Mouse (Mus musculus) effector memory CD4-positive, alpha-beta T cell, adult 7 months (primary cell): ENCODE results near the gene Zic5. TPM values are rescaled to one million over a fixed set of nuclear protein-coding genes. Genes with fewer than 3 reads are reported as not detected.

ENCODE experiments used
- polyA plus RNA-seq: library from polyadenylated mRNA; unstranded; fragments of 100-300 nt; shearing (Covaris generic); gene quantifications from one replicate; pipeline ENCODE4 v1.2.1, GENCODE M21; 2017

The Zic5 gene
- 0.39 TPM for polyA plus RNA-seq

GRCm38 (mm10) chr14:122464763-122465741, at the start of gene Zic5:
Zic5 (minus strand) TSS chr14:122465677.

GRCm38 (mm10) chr14:122490441-122491328, 25.2 kb upstream of the Zic5 start, which contains the start of gene Gm10837:
Gm10837 (plus strand) TSS chr14:122490586.

DNA sequence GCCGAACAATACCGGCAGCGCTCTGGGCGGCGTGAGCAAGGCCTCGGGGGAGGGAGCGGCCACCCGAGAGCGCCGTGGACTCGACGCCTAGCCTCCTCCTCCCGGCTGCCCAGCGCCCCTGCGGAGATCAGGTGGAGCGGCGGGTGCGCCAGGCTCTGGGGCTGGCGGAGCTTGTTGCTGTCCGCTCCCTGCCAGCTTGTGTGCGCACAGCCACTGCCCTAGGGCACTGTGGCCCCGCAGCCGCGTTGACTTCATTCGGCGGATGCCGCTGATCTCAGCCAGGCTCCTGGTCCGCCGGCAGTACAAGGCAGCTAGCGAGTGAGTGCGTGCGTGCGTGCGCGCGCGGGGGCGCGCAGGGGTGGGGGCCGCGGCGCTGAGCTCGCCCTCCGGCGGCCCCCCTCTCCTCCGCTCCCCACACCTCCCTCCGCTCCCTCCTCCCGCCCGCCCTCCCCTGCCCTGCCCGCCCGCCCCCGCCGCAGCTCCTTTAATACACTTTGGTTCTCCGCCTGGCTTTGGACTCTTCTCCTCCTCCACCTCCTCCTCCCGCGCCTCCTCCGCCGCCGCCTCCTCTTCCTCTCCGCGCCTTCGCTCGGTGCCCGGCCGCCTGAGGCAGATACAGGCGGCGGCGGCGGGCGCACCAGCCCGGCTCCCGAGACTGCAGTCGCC, 9.5 kb upstream of the Zic5 start, which contains the start of gene Zic2:
Gene Zic2, plus strand, starts transcription at position 545 of the 666 bp plus-strand sequence.

DNA sequence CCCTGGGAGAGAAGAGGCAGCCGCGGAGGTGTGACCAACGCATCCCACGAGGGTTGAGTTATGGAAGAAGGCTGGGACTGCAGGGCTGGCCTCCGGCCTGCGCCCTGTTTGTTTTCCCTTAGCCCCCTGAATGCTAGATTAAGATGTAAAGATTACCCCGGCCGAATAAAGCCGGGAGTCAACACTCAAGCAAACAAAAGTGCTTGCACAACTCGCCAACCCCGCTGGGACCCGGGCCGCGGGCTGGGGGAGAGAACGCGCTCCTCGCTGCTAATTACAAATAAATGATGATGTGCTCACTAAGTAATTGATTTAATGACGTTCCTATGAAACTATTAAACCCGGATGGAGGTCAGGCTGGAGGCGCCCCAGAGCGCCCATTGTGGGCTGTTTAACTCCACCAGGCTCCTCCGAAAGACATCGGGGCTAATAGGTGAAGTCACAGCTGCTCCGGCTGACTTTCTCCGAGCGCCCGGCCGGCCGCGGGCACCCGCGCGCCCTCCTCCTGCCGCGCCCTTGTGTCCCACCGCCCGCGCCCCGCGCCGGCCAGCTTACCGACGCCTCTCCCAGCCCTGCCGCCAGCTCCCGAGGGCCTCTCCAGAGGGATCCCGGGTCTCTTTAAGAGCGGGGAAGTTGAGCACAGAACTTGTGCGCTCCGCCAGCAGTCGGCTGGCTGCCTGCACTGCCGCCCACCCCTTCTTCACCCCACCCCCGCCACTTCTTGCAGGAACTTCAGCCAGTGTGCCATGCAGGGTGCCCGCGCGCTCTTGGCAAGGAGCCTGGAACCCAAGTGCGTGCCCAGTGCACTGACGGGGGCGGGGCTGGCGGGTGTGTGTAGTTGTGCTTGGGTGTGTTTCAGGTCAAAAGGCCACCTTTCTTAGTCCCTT, 14.7 kb downstream of the Zic5 start, which contains the start of gene Gm5089:
Gene Gm5089, minus strand, starts transcription at position 620 of the 887 bp plus-strand sequence.

Other genes starting within 250 kb of the Zic5 start
- gene Gm5089, start 14.6 kb downstream of the Zic5 start, polyA plus RNA-seq, result not detected
- not detected for gene Zic2, start 9.8 kb upstream of the Zic5 start, polyA plus RNA-seq
- gene Gm10837, start 24.9 kb upstream of the Zic5 start, polyA plus RNA-seq, result 1.2 TPM
- 25.5 TPM for gene Pcca, start 68.6 kb upstream of the Zic5 start, polyA plus RNA-seq